Mouse (Mus musculus) thymus, adult 2 months (tissue): ENCODE data around the gene Ncl. TPM values are rescaled to one million over a fixed set of nuclear protein-coding genes. Genes with fewer than 3 reads are reported as not detected.
A peak's percentile ranks its signal among the peaks of the same experiment; 100 is the strongest.

Source experiments
- DNase-seq: peaks from one replicate; pipeline ENCODE4 v3.0.0; 2021
- H3K27ac ChIP-seq: fragments of 200-500 bp; 2 replicates; pipeline ENCODE4 v1.5.1; 2012; ENCODE audit warnings: low read length, control low read depth; ENCODE audit not compliant: control insufficient read depth, insufficient read depth
- H3K27me3 ChIP-seq: fragments of 200-500 bp; 2 replicates; pipeline ENCODE4 v1.6.1; 2012; ENCODE audit warnings: mild to moderate bottlenecking, low read length, moderate library complexity, mixed read lengths; ENCODE audit not compliant: control insufficient read depth, insufficient read depth
- H3K36me3 ChIP-seq: fragments of 200-500 bp; 2 replicates; pipeline ENCODE4 v1.6.1; 2012; ENCODE audit warnings: mild to moderate bottlenecking, low read length, moderate library complexity; ENCODE audit not compliant: control insufficient read depth, insufficient read depth
- H3K4me1 ChIP-seq: fragments of 200-500 bp; replicated peaks from 2 replicates; pipeline ENCODE4 v1.6.1; 2012; ENCODE audit warnings: low read length; ENCODE audit not compliant: control insufficient read depth, insufficient read depth
- H3K4me3 ChIP-seq: fragments of 200-500 bp; 2 replicates; pipeline ENCODE4 v1.5.1; 2012; ENCODE audit warnings: mild to moderate bottlenecking, low read length, control low read depth, moderate library complexity; ENCODE audit not compliant: control insufficient read depth, insufficient read depth
- CTCF ChIP-seq: fragments of 200-500 bp; IDR thresholded peaks from 2 replicates; pipeline ENCODE4 v1.5.1; 2012; ENCODE audit warnings: mild to moderate bottlenecking, control low read depth, low read length, moderate library complexity, borderline replicate concordance; ENCODE audit not compliant: control insufficient read depth, poor library complexity, insufficient read depth; ENCODE audit errors: extremely low read depth
- POLR2A ChIP-seq: fragments of 200-500 bp; IDR thresholded peaks from 2 replicates; pipeline ENCODE4 v1.6.1; 2012; ENCODE audit warnings: mild to moderate bottlenecking, low read length, control low read depth, moderate library complexity; ENCODE audit not compliant: control insufficient read depth, poor library complexity, insufficient read depth; ENCODE audit errors: extremely low read depth
- WGBS: fragments of 180-500 bp; shearing (Covaris S2); methylation state at CpG from one replicate; pipeline ENCODE4 v1.1.7; 2018; 5-methylcytosine and 5-hydroxymethylcytosine counted together
- polyA plus RNA-seq: library from polyadenylated mRNA; depleted of rRNA; stranded (reverse); fragments of >200 nt; gene quantifications from 2 replicates; pipeline ENCODE4 v1.2.3, GENCODE M21; 2012

The Ncl gene
- polyA plus RNA-seq, 1 experiment, result 17.0 TPM

DNA sequence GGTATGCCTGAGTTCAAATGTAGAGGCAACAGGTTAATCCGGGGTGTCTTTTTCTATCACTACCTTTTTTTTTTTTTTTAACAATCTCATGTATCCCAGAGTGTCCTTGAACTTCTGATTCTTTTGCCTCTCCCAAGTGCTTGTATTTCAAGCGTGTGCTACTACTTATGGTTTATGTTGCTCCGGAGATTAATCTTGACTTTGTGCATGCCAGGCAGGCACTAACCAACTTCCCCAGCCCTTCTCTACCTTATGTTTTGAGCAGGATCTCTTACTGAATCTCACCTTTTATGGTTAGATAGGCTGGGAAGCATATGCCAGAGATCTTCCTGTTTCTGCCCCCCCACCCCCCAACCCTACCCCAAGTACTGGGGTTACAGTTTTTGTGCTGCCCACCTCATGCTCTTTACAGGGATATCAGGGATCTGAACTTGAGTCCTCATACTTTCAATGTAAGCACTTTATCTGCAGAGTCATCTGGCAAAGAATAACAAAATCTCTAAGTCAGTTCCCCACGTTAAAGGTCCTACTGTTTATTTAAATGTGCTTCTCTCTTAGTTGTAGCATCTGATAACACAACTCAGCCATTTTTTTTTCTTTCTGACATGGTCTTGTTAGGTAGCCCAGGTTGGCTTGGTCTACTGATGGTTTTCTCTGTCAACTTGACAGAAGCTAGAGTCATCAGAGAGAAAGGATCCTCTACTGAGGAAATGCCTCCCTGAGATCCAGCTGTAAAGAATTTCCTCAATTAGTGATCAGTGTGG, 2.8 kb upstream of the Ncl start:
- no peak overlapping the region for H3K27ac ChIP-seq
- WGBS, result 87% methylated on average over 4 of the region's 4 CpGs
- TF ChIP-seq CTCF, result no peak
- TF ChIP-seq POLR2A, result no peak
- H3K27me3 ChIP-seq, result no peaks in the 10 kb centered on the region
- peaks cover 5% of the 10 kb centered on the region for H3K36me3 ChIP-seq
- no peak overlapping the region for H3K4me3 ChIP-seq
- DNase-seq, result no peak
- peaks cover 11% of the 10 kb centered on the region for H3K4me1 ChIP-seq

GRCm38 (mm10) chr1:86360441-86360840, 1.2 kb upstream of the Ncl start:
- Histone ChIP-seq H3K4me3 (peak overlapping the region; percentile 71), H3K36me3 (peaks cover 21% of the 10 kb centered on the region), H3K27me3 (no peaks in the 10 kb centered on the region), H3K27ac (peak overlapping the region; percentile 5; the same call in 1 of the 2 replicates), H3K4me1 (peaks cover 11% of the 10 kb centered on the region)
- TF ChIP-seq POLR2A, result no peak
- WGBS, result 12% methylated on average over 12 of the region's 12 CpGs
- DNase-seq, result no peak

GRCm38 (mm10) chr1:86359798-86360179, 589 bp upstream of the Ncl start:
- WGBS, result under 1% methylated on average over 26 of the region's 26 CpGs
- DNase-seq, result no peak
- H3K27ac ChIP-seq, result peak overlapping the region; percentile 5; the same call in 1 of the 2 replicates
- TF ChIP-seq CTCF, result 0 out of 2 replicates have a peak, but pooled peaks have one; percentile 2
- TF ChIP-seq POLR2A, result peak; percentile 22; the same call in 1 of the 2 replicates
- H3K4me1 ChIP-seq, result peaks cover 11% of the 10 kb centered on the region
- peaks cover 27% of the 10 kb centered on the region for H3K36me3 ChIP-seq
- H3K4me3 ChIP-seq, result peak overlapping the region; percentile 71
- H3K27me3 ChIP-seq, result no peaks in the 10 kb centered on the region

- Histone ChIP-seq H3K27ac (no peak overlapping the region), H3K4me3 (peak overlapping the region; percentile 69)
- under 1% methylated on average over 40 of the region's 41 CpGs for WGBS
These were observed 833 bp downstream of the Ncl start for GRCm38 (mm10) chr1:86358229-86358905.

DNA sequence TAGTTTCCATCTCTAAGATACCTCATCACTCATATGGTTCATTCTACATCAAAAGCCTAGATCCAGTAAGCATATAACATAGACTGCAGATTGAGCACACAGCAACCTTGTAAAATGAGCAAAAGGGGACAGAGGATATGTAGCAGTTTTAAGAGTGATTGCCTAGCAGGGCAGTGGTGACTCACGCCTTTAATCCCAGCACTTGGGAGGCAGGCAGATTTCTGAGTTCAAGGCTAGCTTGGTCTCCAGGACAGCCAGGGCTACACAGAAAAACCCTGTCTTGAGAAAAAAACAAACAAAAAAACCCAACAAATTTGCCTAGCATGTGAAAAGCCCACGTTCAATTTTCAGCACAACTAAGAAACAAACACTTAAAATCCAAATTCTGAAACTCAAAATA, 5.0 kb downstream of the Ncl start:
- Histone ChIP-seq H3K4me3 (no peak overlapping the region), H3K27ac (no peak overlapping the region), H3K4me1 (peaks cover 3% of the 10 kb centered on the region), H3K36me3 (peaks cover 83% of the 10 kb centered on the region), H3K27me3 (no peaks in the 10 kb centered on the region)
- WGBS, result 93% methylated on average over 2 of the region's 2 CpGs
- no peak for TF ChIP-seq CTCF
- TF ChIP-seq POLR2A, result no peak
- DNase-seq, result no peak

More at GRCm38 (mm10) chr1:86358229-86358905, 833 bp downstream of the Ncl start:
- TF ChIP-seq CTCF (no peak), POLR2A (no peak)
- no peaks in the 10 kb centered on the region for H3K27me3 ChIP-seq
- DNase-seq, result no peak
- H3K4me1 ChIP-seq, result peaks cover 11% of the 10 kb centered on the region
- peaks cover 42% of the 10 kb centered on the region for H3K36me3 ChIP-seq

- TF ChIP-seq POLR2A, result no peak
- TF ChIP-seq CTCF, result no peak
- Histone ChIP-seq H3K4me3 (no peak overlapping the region), H3K36me3 (peaks cover 82% of the 10 kb centered on the region), H3K27me3 (no peaks in the 10 kb centered on the region), H3K27ac (no peak overlapping the region), H3K4me1 (no peaks in the 10 kb centered on the region)
- WGBS, result 93% methylated on average over 8 of the region's 8 CpGs
- DNase-seq, result no peak
These were observed 8.6 kb downstream of the Ncl start for GRCm38 (mm10) chr1:86350576-86350975.

DNA sequence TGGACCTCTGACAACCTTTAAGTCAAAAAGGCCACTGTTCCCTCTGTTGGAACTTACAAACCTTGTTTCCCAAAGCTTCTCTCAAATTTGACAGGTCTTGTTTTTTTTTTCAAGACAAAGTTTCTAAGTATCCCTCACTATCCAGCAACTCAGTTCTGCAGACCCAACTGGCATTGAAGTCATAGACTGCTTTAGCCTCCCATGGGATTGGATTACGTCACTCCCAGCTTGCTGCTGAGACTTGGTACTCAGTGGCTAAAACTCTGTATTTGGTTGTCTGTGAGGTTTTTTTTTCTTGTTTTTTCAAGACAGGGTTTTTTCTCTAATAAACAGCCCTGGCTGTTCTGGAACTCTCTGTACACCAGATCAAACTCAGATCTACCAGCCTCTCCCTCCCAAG, 9.5 kb downstream of the Ncl start:
- no peaks in the 10 kb centered on the region for H3K27me3 ChIP-seq
- H3K36me3 ChIP-seq, result peaks cover 73% of the 10 kb centered on the region
- H3K27ac ChIP-seq, result no peak overlapping the region
- DNase-seq, result no peak
- WGBS, result 98% methylated on average over 1 of the region's 1 CpGs
- peaks cover 2% of the 10 kb centered on the region for H3K4me1 ChIP-seq
- H3K4me3 ChIP-seq, result no peak overlapping the region
- TF ChIP-seq POLR2A, result no peak
- no peak for TF ChIP-seq CTCF
